Mouse (Mus musculus): ENCODE measurements around the gene Obscn.

Obscn gene

GRCm38 (mm10) chr11:58995061-58995806, 141.0 kb downstream of the Obscn start:
- in situ Hi-C loops (cut with MboI; ENCODE audit: low pct_unique_long_range_greater_than_20kb in 1 of 2, low sequenced_read_pairs in 2 of 2, unreplicated experiment in 1 of 2), result no loop called here

DNA sequence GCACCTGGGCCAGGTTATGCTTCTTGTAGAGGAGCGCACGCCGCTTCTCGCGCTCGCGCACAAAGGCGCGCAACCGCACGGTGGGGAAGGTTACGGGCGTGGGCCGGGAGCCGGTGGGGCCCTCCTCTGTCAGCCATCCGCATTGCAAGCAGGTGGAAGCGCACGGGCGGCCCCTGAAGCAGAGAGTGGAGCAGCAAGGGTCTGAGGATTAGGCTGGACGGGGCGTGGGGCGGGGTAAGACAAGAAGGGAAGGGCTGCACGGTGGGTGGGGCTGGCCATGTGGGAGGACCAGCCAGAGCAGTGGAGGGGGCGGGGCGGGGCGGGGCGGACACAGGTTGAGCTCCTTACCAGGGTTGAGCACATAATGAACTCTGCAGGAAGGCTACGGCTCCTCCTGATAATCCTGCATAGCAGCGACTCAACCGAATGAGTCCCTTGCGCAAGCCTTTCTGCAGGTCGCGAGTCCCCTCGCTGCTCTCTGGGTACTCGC, 141.8 kb downstream of the Obscn start:
- in situ Hi-C loops (cut with MboI; ENCODE audit: low pct_unique_long_range_greater_than_20kb in 1 of 2, low sequenced_read_pairs in 2 of 2, unreplicated experiment in 1 of 2), result no loop called here

GRCm38 (mm10) chr11:58993091-58993670, 143.0 kb downstream of the Obscn start:
- in situ Hi-C loops (cut with MboI; ENCODE audit: low pct_unique_long_range_greater_than_20kb in 1 of 2, low sequenced_read_pairs in 2 of 2, unreplicated experiment in 1 of 2), result no loop called here

DNA sequence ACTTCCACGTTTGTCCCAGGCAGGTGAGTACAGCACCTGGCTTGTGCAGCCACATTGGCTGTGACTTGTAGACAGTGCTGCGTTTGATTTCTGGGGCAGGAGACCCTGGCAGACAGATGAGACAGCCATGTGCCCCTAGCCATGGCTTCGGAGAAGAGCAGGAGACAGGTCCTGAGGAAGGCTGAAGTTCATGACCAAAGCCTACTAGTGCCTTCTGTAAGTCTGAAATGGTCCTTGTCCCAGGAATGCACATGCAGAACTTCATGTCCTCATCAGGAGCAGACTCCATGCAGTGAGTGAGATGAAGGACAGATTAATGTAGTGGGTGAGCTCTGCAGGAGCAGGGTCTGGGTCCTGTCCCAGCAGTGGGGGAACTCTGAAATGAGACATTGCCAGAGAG, 144.3 kb downstream of the Obscn start:
- in situ Hi-C loops (cut with MboI; ENCODE audit: low pct_unique_long_range_greater_than_20kb in 1 of 2, low sequenced_read_pairs in 2 of 2, unreplicated experiment in 1 of 2), result no loop called here

GRCm38 (mm10) chr11:58990794-58991193, 145.4 kb downstream of the Obscn start:
- in situ Hi-C loops (cut with MboI; ENCODE audit: low pct_unique_long_range_greater_than_20kb in 1 of 2, low sequenced_read_pairs in 2 of 2, unreplicated experiment in 1 of 2), result no loop called here

DNA sequence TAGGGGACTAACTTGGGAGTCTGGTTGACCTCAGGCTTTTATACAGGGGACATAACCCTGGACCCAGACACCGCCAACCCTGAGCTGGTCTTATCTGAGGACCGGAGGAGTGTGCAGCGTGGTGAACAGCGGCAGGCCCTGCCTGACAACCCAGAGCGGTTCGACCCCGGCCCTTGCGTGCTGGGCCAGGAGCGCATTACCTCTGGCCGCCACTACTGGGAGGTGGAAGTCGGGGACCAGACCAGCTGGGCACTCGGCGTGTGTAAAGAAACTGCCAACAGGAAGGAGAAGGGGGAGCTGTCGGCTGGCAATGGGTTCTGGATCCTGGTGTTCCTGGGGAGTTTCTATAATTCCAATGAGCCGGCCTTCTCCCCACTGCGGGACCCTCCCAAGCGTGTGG, 146.1 kb downstream of the Obscn start:
- in situ Hi-C loops (cut with MboI; ENCODE audit: low pct_unique_long_range_greater_than_20kb in 1 of 2, low sequenced_read_pairs in 2 of 2, unreplicated experiment in 1 of 2), result no loop called here

DNA sequence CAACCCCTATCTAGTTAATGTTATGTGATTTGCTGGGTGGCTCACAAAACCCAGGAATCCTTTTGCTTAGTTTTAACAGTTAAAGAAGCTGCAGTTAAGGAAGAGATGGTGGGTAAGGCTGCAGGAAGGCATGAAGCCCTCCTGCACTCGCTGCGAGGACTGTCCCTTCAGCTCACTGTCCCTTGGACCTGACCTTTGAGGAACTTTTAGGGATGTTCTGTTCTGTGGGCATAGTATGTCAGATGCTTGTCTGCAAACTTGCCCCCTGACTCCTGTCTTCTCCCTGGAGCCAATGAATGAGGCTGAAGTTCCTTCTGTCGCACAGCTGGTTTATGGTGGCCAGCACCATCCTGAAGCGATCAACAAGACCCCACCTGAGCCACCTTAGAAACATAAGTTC, 147.0 kb downstream of the Obscn start:
- in situ Hi-C loops (cut with MboI; ENCODE audit: low pct_unique_long_range_greater_than_20kb in 1 of 2, low sequenced_read_pairs in 2 of 2, unreplicated experiment in 1 of 2), result no loop called here

- in situ Hi-C loops (cut with MboI; ENCODE audit: low pct_unique_long_range_greater_than_20kb in 1 of 2, low sequenced_read_pairs in 2 of 2, unreplicated experiment in 1 of 2), result no loop called here
Measured at GRCm38 (mm10) chr11:58985299-58985917, 150.8 kb downstream of the Obscn start.

- in situ Hi-C loops (cut with MboI; ENCODE audit: low pct_unique_long_range_greater_than_20kb in 1 of 2, low sequenced_read_pairs in 2 of 2, unreplicated experiment in 1 of 2), result no loop called here
Measured at GRCm38 (mm10) chr11:58984657-58985056, 151.5 kb downstream of the Obscn start.

- in situ Hi-C loops (cut with MboI; ENCODE audit: low pct_unique_long_range_greater_than_20kb in 1 of 2, low sequenced_read_pairs in 2 of 2, unreplicated experiment in 1 of 2), result no loop called here
Measured at GRCm38 (mm10) chr11:58983691-58984341, 152.4 kb downstream of the Obscn start.

GRCm38 (mm10) chr11:58982471-58983097, 153.6 kb downstream of the Obscn start:
- in situ Hi-C loops (cut with MboI; ENCODE audit: low pct_unique_long_range_greater_than_20kb in 1 of 2, low sequenced_read_pairs in 2 of 2, unreplicated experiment in 1 of 2), result no loop called here

GRCm38 (mm10) chr11:58981541-58982447, 154.4 kb downstream of the Obscn start:
- in situ Hi-C loops (cut with MboI; ENCODE audit: low pct_unique_long_range_greater_than_20kb in 1 of 2, low sequenced_read_pairs in 2 of 2, unreplicated experiment in 1 of 2), result no loop called here

GRCm38 (mm10) chr11:58980381-58980990, 155.7 kb downstream of the Obscn start:
- in situ Hi-C loops (cut with MboI; ENCODE audit: low pct_unique_long_range_greater_than_20kb in 1 of 2, low sequenced_read_pairs in 2 of 2, unreplicated experiment in 1 of 2), result no loop called here

GRCm38 (mm10) chr11:58979661-58980060, 156.5 kb downstream of the Obscn start:
- in situ Hi-C loops (cut with MboI; ENCODE audit: low pct_unique_long_range_greater_than_20kb in 1 of 2, low sequenced_read_pairs in 2 of 2, unreplicated experiment in 1 of 2), result no loop called here

DNA sequence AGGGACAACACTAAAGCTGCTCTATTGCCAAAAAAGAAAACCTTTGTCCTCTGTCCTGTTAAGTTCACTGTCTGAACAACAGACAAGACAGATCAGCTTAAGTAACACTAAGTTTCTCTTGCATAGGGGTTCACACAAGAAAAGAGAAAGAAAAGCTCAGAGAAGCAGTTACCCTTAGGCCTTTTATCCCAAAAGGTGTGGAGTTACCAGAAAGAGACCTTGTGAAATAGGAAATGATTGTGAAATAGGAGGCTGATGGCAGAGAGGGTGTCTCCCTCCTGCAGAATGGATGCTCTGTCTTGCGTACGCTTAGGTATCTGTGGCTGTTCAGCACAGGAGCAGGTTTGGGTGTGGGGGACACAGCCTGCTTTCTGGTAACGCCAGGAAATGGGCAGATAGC, 157.0 kb downstream of the Obscn start:
- in situ Hi-C loops (cut with MboI; ENCODE audit: low pct_unique_long_range_greater_than_20kb in 1 of 2, low sequenced_read_pairs in 2 of 2, unreplicated experiment in 1 of 2), result no loop called here

GRCm38 (mm10) chr11:58978706-58979030, 157.5 kb downstream of the Obscn start:
- in situ Hi-C loops (cut with MboI; ENCODE audit: low pct_unique_long_range_greater_than_20kb in 1 of 2, low sequenced_read_pairs in 2 of 2, unreplicated experiment in 1 of 2), result no loop called here

DNA sequence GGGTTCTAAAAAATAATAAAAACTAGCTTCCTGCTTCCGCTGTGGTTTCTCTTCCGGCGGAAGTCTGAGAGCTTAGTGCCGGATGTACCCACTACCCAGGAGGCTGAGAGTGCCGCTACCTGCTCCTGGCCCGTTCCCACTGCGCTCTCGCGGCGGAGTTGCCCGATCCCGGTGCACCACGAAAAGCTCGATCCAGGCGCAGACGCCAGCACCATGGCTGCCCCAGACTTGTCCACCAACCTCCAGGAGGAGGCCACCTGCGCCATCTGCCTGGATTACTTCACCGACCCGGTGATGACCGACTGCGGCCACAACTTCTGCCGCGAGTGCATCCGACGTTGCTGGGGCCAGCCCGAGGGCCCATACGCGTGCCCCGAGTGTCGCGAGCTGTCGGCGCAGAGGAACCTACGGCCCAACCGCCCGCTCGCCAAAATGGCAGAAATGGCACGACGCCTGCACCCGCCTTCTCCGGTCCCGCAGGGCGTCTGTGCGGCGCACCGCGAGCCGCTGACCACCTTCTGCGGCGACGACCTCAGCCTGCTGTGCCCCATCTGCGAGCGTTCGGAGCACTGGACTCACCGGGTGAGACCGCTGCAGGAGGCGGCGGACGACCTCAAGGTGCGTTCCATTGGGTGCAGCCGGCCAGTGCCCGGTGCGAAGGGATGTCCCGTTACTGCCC, 158.0 kb downstream of the Obscn start, which contains the start of gene Trim11:
Trim11 (plus strand) TSS at position 67 of the 679 bp plus-strand sequence.
- in situ Hi-C loops (cut with MboI; ENCODE audit: low pct_unique_long_range_greater_than_20kb in 1 of 2, low sequenced_read_pairs in 2 of 2, unreplicated experiment in 1 of 2), result no loop called here

All from mouse embryonic stem cell (cell line).